Mouse (Mus musculus) heart, adult 8-10 months (tissue): Measurements from ENCODE around the gene Haus6. TPM values are rescaled to one million over a fixed set of nuclear protein-coding genes. Genes with fewer than 3 reads are reported as not detected.

Experiments used
- DNase-seq: peaks from one replicate; pipeline ENCODE4 v3.0.0; 2022; ENCODE audit warnings: low spot score
- total RNA-seq, 4 experiments: library from RNA; stranded (reverse); gene quantifications; 2 replicates each; pipeline ENCODE4 v1.2.4; 2022

Haus6 gene
- total RNA-seq, 4 experiments from 2014 or later: 4.4 to 6.7 (median 4.6) TPM

- DNase-seq: peak; percentile 94
Observed at GRCm38 (mm10) chr4:86575283-86575983, 36.4 kb downstream of the Haus6 start, which contains the start of gene Rraga. TSS of gene Rraga (plus strand) at chr4:86575668.

- DNase-seq: no peak
Observed at GRCm38 (mm10) chr4:86574939-86575282, 36.9 kb downstream of the Haus6 start.

- DNase-seq: no peak
Observed at GRCm38 (mm10) chr4:86561061-86561460, 50.8 kb downstream of the Haus6 start.

- no peak for DNase-seq
Observed at GRCm38 (mm10) chr4:86559006-86559405, 52.8 kb downstream of the Haus6 start.

- no peak for DNase-seq
Observed at GRCm38 (mm10) chr4:86558228-86558627, 53.6 kb downstream of the Haus6 start, which contains the start of gene Saxo1. TSS of gene Saxo1 (minus strand) at chr4:86558328.

GRCm38 (mm10) chr4:86557371-86557770 is 54.5 kb downstream of the Haus6 start:
- DNase-seq: no peak

GRCm38 (mm10) chr4:86555035-86555707 is 56.7 kb downstream of the Haus6 start:
- DNase-seq: peak; percentile 10

GRCm38 (mm10) chr4:86548332-86548731 is 63.5 kb downstream of the Haus6 start:
- DNase-seq: no peak

- DNase-seq: no peak
Observed at GRCm38 (mm10) chr4:86545615-86546014, 66.2 kb downstream of the Haus6 start.

- DNase-seq: no peak
Observed at GRCm38 (mm10) chr4:86543999-86544398, 67.9 kb downstream of the Haus6 start.

- DNase-seq: no peak
Observed at GRCm38 (mm10) chr4:86541573-86541972, 70.3 kb downstream of the Haus6 start.

- no peak for DNase-seq
Observed at GRCm38 (mm10) chr4:86538936-86539335, 72.9 kb downstream of the Haus6 start.

GRCm38 (mm10) chr4:86537972-86538371 is 73.9 kb downstream of the Haus6 start:
- peak; percentile 28 for DNase-seq

- DNase-seq: no peak
Observed at GRCm38 (mm10) chr4:86534091-86534481, 77.8 kb downstream of the Haus6 start.

- DNase-seq: no peak
Observed at GRCm38 (mm10) chr4:86533406-86534090, 78.3 kb downstream of the Haus6 start.

- no peak for DNase-seq
Observed at GRCm38 (mm10) chr4:86529161-86529560, 82.7 kb downstream of the Haus6 start.

Other genes starting within 250 kb of the Haus6 start
- not detected for gene Saxo1, start 53.7 kb downstream of the Haus6 start, total RNA-seq
- 10 to 100 TPM; 54.5 to 58.4 (median 57.6) TPM for gene Rraga, start 36.4 kb downstream of the Haus6 start, total RNA-seq
- 100 to 1,000 TPM; 111 to 155 (median 132) TPM for gene Plin2, start 58.0 kb upstream of the Haus6 start, total RNA-seq
- 10 to 100 TPM; 31.8 to 40.0 (median 36.5) TPM for gene Dennd4c, start 136.5 kb upstream of the Haus6 start, total RNA-seq
- gene Rps6, start 245.4 kb upstream of the Haus6 start, total RNA-seq: 100 to 1,000 TPM; 483 to 550 (median 520) TPM